Mouse (Mus musculus) kidney, adult 2 months (tissue): ENCODE measurements around the gene Raver2.

Source experiments
- CTCF ChIP-seq: fragments of 200-500 bp; conservative IDR thresholded peaks from 2 replicates; pipeline ENCODE4 v1.5.1; 2011; ENCODE audit warnings: low read depth, mild to moderate bottlenecking, control low read depth, low read length, moderate library complexity, mixed read lengths; ENCODE audit not compliant: insufficient read depth, insufficient read length
- POLR2A ChIP-seq: fragments of 200-500 bp; IDR thresholded peaks from one replicate; pipeline ENCODE4 v1.6.1; 2011; ENCODE audit warnings: low read depth, low read length, control low read depth

GRCm38 (mm10) chr4:101174916-101175625, 106.3 kb downstream of the Raver2 start:
- TF ChIP-seq POLR2A (no peak), CTCF (no peak)
